Mouse (Mus musculus) kidney, postnatal 0 days (tissue): Measurements from ENCODE around the gene Lgals2. TPM values are rescaled to one million over a fixed set of nuclear protein-coding genes. Genes with fewer than 3 reads are reported as not detected.
A peak's percentile ranks its signal among the peaks of the same experiment; 100 is the strongest.

Experiments
- ATAC-seq: fragments of 200-750 bp; cut with Nextera tagmentation; replicated peaks from 2 replicates; pipeline ENCODE4 v1.8.0; 2017; ENCODE audit warnings: low read depth, moderate number of reproducible peaks, moderate TSS enrichment, moderate library complexity; ENCODE audit not compliant: low FRiP score
- DNase-seq: peaks from one replicate; pipeline ENCODE4 v3.0.0-alpha.2; 2016; ENCODE audit warnings: low spot score
- H3K27ac ChIP-seq: fragments of 300-500 bp; sonication (generic); 2 replicates; pipeline ENCODE4 v1.5.1; 2014; ENCODE audit warnings: mild to moderate bottlenecking
- H3K27me3 ChIP-seq: fragments of 300-500 bp; sonication (generic); 2 replicates; pipeline ENCODE4 v1.6.1; 2014; ENCODE audit warnings: low read length, mixed read lengths; ENCODE audit not compliant: insufficient read depth
- H3K36me3 ChIP-seq: fragments of 300-500 bp; sonication (generic); 2 replicates; pipeline ENCODE4 v1.6.1; 2014; ENCODE audit warnings: low read length, mixed read lengths; ENCODE audit not compliant: insufficient read depth
- H3K4me1 ChIP-seq: fragments of 300-500 bp; sonication (generic); replicated peaks from 2 replicates; pipeline ENCODE4 v1.6.1; 2014; ENCODE audit warnings: antibody characterized with exemption, low read length, mixed read lengths; ENCODE audit not compliant: insufficient read depth
- H3K4me2 ChIP-seq: fragments of 300-500 bp; sonication (generic); 2 replicates; pipeline ENCODE4 v1.6.1; 2014; ENCODE audit warnings: mild to moderate bottlenecking, low read length, moderate library complexity, mixed read lengths
- H3K4me3 ChIP-seq: fragments of 300-500 bp; sonication (generic); replicated peaks from 2 replicates; pipeline ENCODE4 v1.5.1; 2014; ENCODE audit warnings: low read depth, low read length
- H3K9ac ChIP-seq: fragments of 300-500 bp; sonication (generic); 2 replicates; pipeline ENCODE4 v1.6.1; 2014; ENCODE audit warnings: low read depth, low read length
- H3K9me3 ChIP-seq: fragments of 300-500 bp; sonication (generic); replicated peaks from 2 replicates; pipeline ENCODE4 v1.6.1; 2016; ENCODE audit warnings: low read length, inconsistent platforms, mixed read lengths
- CTCF ChIP-seq: IDR thresholded peaks from 2 replicates; pipeline ENCODE4 v1.5.1; 2016; ENCODE audit warnings: antibody characterized with exemption, low read depth, mild to moderate bottlenecking, moderate library complexity
- WGBS: fragments of 180-500 bp; shearing (Covaris S2); extraction: QIAGEN DNeasy Blood & Tissue Kit; methylation state at CpG from one replicate; pipeline ENCODE4 v1.1.7; 2014; 5-methylcytosine and 5-hydroxymethylcytosine counted together
- polyA plus RNA-seq: library from polyadenylated mRNA; unstranded; fragments of >200 nt; fragmentation: Nextera tagmentation; extraction: Ambion mirVana; gene quantifications from 2 replicates; pipeline ENCODE4 v1.2.1, GENCODE M21; 2015

The Lgals2 gene
- polyA plus RNA-seq, 1 experiment from 2014 or later: 0.91 TPM

GRCm38 (mm10) chr15:78841161-78841790 lies 14.1 kb downstream of the Lgals2 start:
- H3K4me2 ChIP-seq: no peak overlapping the region
- no peak overlapping the region for H3K9ac ChIP-seq
- no peaks in the 10 kb centered on the region for H3K27me3 ChIP-seq
- H3K27ac ChIP-seq: 0 out of 2 replicates have a peak overlapping the region, but pooled peaks have one; percentile 92
- TF ChIP-seq CTCF: no peak
- no peaks in the 10 kb centered on the region for H3K36me3 ChIP-seq
- 77% methylated on average over 6 of the region's 6 CpGs for WGBS
- ATAC-seq (no peak), DNase-seq (no peak)
- H3K9me3 ChIP-seq: no peaks in the 10 kb centered on the region
- H3K4me1 ChIP-seq: peaks cover 40% of the 10 kb centered on the region
- H3K4me3 ChIP-seq: no peak overlapping the region

DNA sequence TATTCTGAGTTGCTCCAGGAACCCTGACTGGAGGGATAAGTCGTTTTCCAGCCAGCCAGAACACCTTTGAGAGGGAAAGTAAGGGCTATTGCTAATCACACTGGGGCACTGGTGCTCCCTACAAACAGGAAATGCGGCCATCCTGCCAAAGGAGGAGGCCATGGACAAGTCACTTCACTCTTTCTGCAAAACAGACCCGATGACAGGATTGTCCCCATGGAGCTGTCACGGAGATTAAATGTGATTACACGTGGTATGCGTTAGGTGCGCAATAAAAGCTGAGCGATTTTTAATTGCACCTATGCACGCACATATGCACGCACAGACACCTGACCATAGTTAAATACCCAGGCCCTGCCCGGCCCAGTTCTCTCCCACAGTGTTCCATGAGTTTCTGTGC lies 14.6 kb downstream of the Lgals2 start:
- WGBS: 64% methylated on average over 11 of the region's 11 CpGs
- DNase-seq (no peak), ATAC-seq (no peak)
- Histone ChIP-seq H3K4me1 (peaks cover 35% of the 10 kb centered on the region), H3K9ac (no peak overlapping the region), H3K27ac (peak overlapping the region; percentile 25; the same call in 1 of the 2 replicates), H3K36me3 (no peaks in the 10 kb centered on the region), H3K9me3 (no peaks in the 10 kb centered on the region), H3K4me3 (no peak overlapping the region), H3K27me3 (no peaks in the 10 kb centered on the region), H3K4me2 (no peak overlapping the region)
- no peak for TF ChIP-seq CTCF

- no peak for TF ChIP-seq CTCF
- Histone ChIP-seq H3K27me3 (no peaks in the 10 kb centered on the region), H3K9ac (no peak overlapping the region), H3K36me3 (no peaks in the 10 kb centered on the region), H3K4me3 (no peak overlapping the region), H3K9me3 (no peaks in the 10 kb centered on the region), H3K27ac (peak overlapping the region; percentile 60; the same call in 1 of the 2 replicates), H3K4me1 (peaks cover 35% of the 10 kb centered on the region), H3K4me2 (no peak overlapping the region)
- 31% methylated on average over 3 of the region's 3 CpGs for WGBS
- no peak for DNase-seq
- ATAC-seq: no peak
Measured at GRCm38 (mm10) chr15:78840241-78840640, 15.1 kb downstream of the Lgals2 start.

- Histone ChIP-seq H3K9ac (peak overlapping the region; percentile 35; the same call in 1 of the 2 replicates), H3K27ac (peak overlapping the region; percentile 60), H3K4me3 (no peak overlapping the region), H3K4me1 (peaks cover 36% of the 10 kb centered on the region), H3K4me2 (0 out of 2 replicates have a peak overlapping the region, but pooled peaks have one; percentile 2), H3K9me3 (no peaks in the 10 kb centered on the region), H3K27me3 (no peaks in the 10 kb centered on the region), H3K36me3 (no peaks in the 10 kb centered on the region)
- peak; percentile 86 for DNase-seq
- WGBS: 0% methylated on average over 2 of the region's 2 CpGs
- TF ChIP-seq CTCF: no peak
- ATAC-seq: no peak
Measured at GRCm38 (mm10) chr15:78839744-78840143, 15.6 kb downstream of the Lgals2 start.

- peaks cover 64% of the 10 kb centered on the region for H3K4me1 ChIP-seq
- peak overlapping the region; percentile 32; the same call in 1 of the 2 replicates for H3K9ac ChIP-seq
- no peaks in the 10 kb centered on the region for H3K27me3 ChIP-seq
- DNase-seq (peak; percentile 81), ATAC-seq (0 out of 2 replicates have a peak, but pooled peaks have one; percentile 9)
- WGBS: 21% methylated on average over 8 of the region's 8 CpGs
- no peak for TF ChIP-seq CTCF
- no peak overlapping the region for H3K4me2 ChIP-seq
- H3K36me3 ChIP-seq: no peaks in the 10 kb centered on the region
- no peak overlapping the region for H3K4me3 ChIP-seq
- no peaks in the 10 kb centered on the region for H3K9me3 ChIP-seq
- H3K27ac ChIP-seq: peak overlapping the region; percentile 90
Measured at GRCm38 (mm10) chr15:78836086-78836621, 19.2 kb downstream of the Lgals2 start.

- no peaks in the 10 kb centered on the region for H3K27me3 ChIP-seq
- peak overlapping the region; percentile 32; the same call in 1 of the 2 replicates for H3K9ac ChIP-seq
- 0 out of 2 replicates have a peak, but pooled peaks have one; percentile 14 for ATAC-seq
- no peak overlapping the region for H3K4me2 ChIP-seq
- H3K4me1 ChIP-seq: peaks cover 62% of the 10 kb centered on the region
- H3K9me3 ChIP-seq: no peaks in the 10 kb centered on the region
- no peak for TF ChIP-seq CTCF
- H3K4me3 ChIP-seq: no peak overlapping the region
- peak overlapping the region; percentile 90 for H3K27ac ChIP-seq
- 11% methylated on average over 12 of the region's 12 CpGs for WGBS
- peak; percentile 59 for DNase-seq
- H3K36me3 ChIP-seq: no peaks in the 10 kb centered on the region
Measured at GRCm38 (mm10) chr15:78835200-78836085, 19.9 kb downstream of the Lgals2 start.
